Mouse (Mus musculus) kidney, embryonic 14.5 days (tissue): ENCODE measurements around the gene Camta1. TPM values are rescaled to one million over a fixed set of nuclear protein-coding genes. Genes with fewer than 3 reads are reported as not detected.

Source experiments
- ATAC-seq: fragments of 200-750 bp; cut with Nextera tagmentation; 2 replicates; pipeline ENCODE4 v1.8.0; 2017; ENCODE audit warnings: moderate number of reproducible peaks, mild to moderate bottlenecking, moderate TSS enrichment, moderate library complexity; ENCODE audit not compliant: low FRiP score, low TSS enrichment
- H3K27ac ChIP-seq: fragments of 300-500 bp; sonication (generic); 2 replicates; pipeline ENCODE4 v1.5.1; 2014; ENCODE audit warnings: low read depth, mild to moderate bottlenecking, low read length, moderate library complexity, mixed read lengths
- H3K27me3 ChIP-seq: fragments of 300-500 bp; sonication (generic); 2 replicates; pipeline ENCODE4 v1.6.1; 2014; ENCODE audit warnings: mild to moderate bottlenecking, low read length; ENCODE audit not compliant: control insufficient read depth, insufficient read depth
- H3K36me3 ChIP-seq: fragments of 300-500 bp; sonication (generic); 2 replicates; pipeline ENCODE4 v1.6.1; 2014; ENCODE audit warnings: low read length, mixed read lengths; ENCODE audit not compliant: control insufficient read depth, insufficient read depth
- H3K4me1 ChIP-seq: fragments of 300-500 bp; sonication (generic); 2 replicates; pipeline ENCODE4 v1.6.1; 2014; ENCODE audit warnings: low read length, mixed read lengths; ENCODE audit not compliant: control insufficient read depth, insufficient read depth
- H3K4me2 ChIP-seq: fragments of 300-500 bp; sonication (generic); replicated peaks from 2 replicates; pipeline ENCODE4 v1.6.1; 2014; ENCODE audit warnings: low read depth, mild to moderate bottlenecking, low read length
- H3K4me3 ChIP-seq: fragments of 300-500 bp; sonication (generic); 2 replicates; pipeline ENCODE4 v1.5.1; 2014; ENCODE audit warnings: mild to moderate bottlenecking, low read length
- H3K9ac ChIP-seq: fragments of 300-500 bp; sonication (generic); 2 replicates; pipeline ENCODE4 v1.6.1; 2014; ENCODE audit warnings: low read depth, mild to moderate bottlenecking, low read length, moderate library complexity
- H3K9me3 ChIP-seq: fragments of 300-500 bp; sonication (generic); 2 replicates; pipeline ENCODE4 v1.6.1; 2016; ENCODE audit warnings: low read length; ENCODE audit not compliant: control insufficient read depth
- WGBS: fragments of 180-500 bp; shearing (Covaris S2); extraction: QIAGEN DNeasy Blood & Tissue Kit; methylation state at CpG from one replicate; pipeline ENCODE4 v1.1.7; 2014; 5-methylcytosine and 5-hydroxymethylcytosine counted together
- polyA plus RNA-seq: library from polyadenylated mRNA; unstranded; fragments of >200 nt; fragmentation: Nextera tagmentation; extraction: Ambion mirVana; gene quantifications from 2 replicates; pipeline ENCODE4 v1.2.1, GENCODE M21; 2014

Camta1 gene
- polyA plus RNA-seq, 1 experiment from 2014 or later, result 107 TPM

DNA sequence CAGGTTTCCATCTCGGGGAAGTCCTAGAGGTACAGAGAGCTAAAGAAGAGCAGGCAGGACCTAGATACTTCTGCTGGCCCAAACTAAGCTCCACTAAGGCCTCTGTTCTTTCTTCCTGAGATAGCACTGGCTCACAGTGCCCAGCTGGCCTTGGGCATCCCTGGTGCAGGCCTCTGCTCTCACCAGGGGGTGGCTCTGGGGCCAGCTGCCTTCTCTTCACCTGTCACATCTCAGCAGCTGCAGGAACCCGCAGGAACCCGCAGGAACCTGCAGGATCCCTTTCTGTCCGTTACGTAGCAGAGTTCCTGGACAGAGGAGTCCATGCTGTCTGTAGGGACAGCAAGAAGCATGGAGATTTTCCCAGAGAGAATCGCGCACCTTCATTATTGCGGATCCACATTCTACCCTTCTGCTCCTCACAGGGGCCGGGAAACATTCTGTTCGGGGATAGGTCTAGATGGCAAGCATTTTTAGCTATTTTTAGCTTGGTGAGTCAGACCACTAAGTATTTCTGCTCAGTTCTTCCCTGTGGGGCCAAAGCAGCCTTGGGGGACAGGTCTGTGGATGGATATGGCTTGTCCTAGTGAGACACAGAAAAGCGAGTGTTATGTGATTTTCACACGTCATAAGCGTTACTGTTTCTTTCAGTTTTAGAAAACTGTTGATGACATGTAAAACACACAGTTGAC, 566.0 kb downstream of the Camta1 start:
- Histone ChIP-seq H3K27ac (no peak overlapping the region), H3K4me1 (0 out of 2 replicates have a peak, but pooled peaks cover 3% of the 10 kb centered on the region), H3K36me3 (no peaks in the 10 kb centered on the region), H3K27me3 (no peaks in the 10 kb centered on the region), H3K4me3 (no peak overlapping the region), H3K9me3 (no peaks in the 10 kb centered on the region), H3K9ac (no peak overlapping the region), H3K4me2 (no peak overlapping the region)
- ATAC-seq, result no peak
- WGBS, result 86% methylated on average over 13 of the region's 13 CpGs

DNA sequence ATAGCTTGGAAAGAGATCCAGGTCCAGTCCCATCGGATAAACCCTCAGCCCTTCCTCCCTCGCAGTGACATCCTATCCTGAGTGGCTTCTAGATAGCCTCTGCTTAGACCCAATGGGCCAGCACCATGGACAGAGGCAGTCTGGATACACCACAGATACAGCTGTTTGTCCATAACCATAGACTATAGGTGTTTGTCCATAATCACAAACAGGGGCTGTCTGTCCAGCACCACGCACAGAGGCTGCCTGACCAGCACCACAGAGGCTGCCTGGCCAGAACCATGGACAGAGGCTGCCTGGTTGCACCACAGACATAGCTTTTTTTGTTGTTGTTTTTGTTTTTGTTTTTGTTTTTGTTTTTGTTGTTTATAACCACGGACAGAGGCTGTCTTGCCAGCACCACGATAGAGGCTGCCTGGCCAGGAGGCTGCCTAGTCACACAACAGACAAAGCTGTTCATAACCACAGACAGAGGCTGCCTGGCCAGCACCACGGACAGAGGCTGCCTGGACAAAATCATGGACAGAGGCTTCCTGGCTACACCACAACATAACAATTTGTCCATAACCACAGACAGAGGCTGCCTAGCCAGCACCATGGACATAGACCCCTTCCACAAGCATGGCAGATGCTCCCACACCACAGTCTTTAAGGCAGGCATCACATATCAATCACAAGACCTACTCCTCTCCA, 572.6 kb downstream of the Camta1 start:
- H3K9ac ChIP-seq, result no peak overlapping the region
- no peaks in the 10 kb centered on the region for H3K27me3 ChIP-seq
- peak; percentile 72; the same call in 1 of the 2 replicates for ATAC-seq
- no peaks in the 10 kb centered on the region for H3K4me1 ChIP-seq
- no peak overlapping the region for H3K4me2 ChIP-seq
- H3K4me3 ChIP-seq, result no peak overlapping the region
- H3K36me3 ChIP-seq, result no peaks in the 10 kb centered on the region
- no peak overlapping the region for H3K27ac ChIP-seq
- no peaks in the 10 kb centered on the region for H3K9me3 ChIP-seq
- 52% methylated on average over 6 of the region's 6 CpGs for WGBS

DNA sequence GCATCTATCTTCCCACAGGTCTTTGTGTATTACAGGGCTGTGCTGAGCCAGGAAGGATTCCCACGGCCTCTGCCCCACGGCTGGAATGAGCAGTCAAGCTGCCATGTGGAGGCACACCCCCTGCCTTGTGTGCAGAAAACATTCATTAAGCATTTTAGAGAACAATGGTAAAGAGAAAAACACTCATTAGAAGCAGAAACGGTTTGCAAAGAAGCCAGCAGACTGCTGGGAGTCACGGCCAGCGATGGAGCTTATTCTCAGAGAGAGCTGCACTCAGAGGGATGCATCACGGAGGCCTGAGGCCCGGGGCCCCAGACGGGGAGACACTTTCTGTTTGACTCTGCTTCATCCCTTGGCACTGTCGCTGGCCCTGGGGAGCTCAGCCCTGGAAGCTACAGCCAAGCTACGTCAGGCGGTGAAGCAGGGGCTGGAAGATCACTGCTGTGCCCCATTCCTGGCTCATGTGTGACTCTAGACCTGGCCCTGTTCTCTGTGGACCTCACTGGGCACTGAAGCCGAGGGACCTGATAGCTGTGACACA, 575.7 kb downstream of the Camta1 start:
- no peaks in the 10 kb centered on the region for H3K36me3 ChIP-seq
- H3K9ac ChIP-seq, result no peak overlapping the region
- no peak overlapping the region for H3K4me2 ChIP-seq
- no peak for ATAC-seq
- H3K9me3 ChIP-seq, result no peaks in the 10 kb centered on the region
- H3K4me1 ChIP-seq, result no peaks in the 10 kb centered on the region
- H3K27ac ChIP-seq, result no peak overlapping the region
- 82% methylated on average over 12 of the region's 12 CpGs for WGBS
- H3K4me3 ChIP-seq, result no peak overlapping the region
- no peaks in the 10 kb centered on the region for H3K27me3 ChIP-seq

DNA sequence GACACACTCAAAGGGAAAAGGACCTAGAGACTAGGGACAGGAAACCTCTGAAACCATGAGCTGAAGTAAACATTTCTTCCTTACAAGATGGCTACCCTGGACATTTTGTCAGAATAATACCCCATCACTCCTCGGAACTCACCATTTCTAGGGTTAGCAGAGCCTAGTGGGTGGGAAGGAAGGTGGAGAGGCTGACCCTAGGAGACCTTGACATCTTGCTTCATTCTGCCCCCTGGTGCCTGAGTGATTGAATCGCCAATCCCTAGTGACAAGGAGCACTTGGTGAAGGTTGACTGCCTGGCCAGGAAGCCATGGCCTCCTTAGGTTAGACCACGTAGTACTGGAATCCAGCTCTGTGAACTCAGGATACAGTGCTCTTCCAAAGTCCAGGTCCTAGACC, 576.2 kb downstream of the Camta1 start:
- Histone ChIP-seq H3K9me3 (no peaks in the 10 kb centered on the region), H3K4me3 (no peak overlapping the region), H3K36me3 (no peaks in the 10 kb centered on the region), H3K27me3 (no peaks in the 10 kb centered on the region), H3K27ac (no peak overlapping the region), H3K4me2 (no peak overlapping the region), H3K9ac (no peak overlapping the region), H3K4me1 (no peaks in the 10 kb centered on the region)
- ATAC-seq, result no peak
- WGBS, result 72% methylated on average over 3 of the region's 3 CpGs

- Histone ChIP-seq H3K9me3 (no peaks in the 10 kb centered on the region), H3K27me3 (no peaks in the 10 kb centered on the region), H3K36me3 (no peaks in the 10 kb centered on the region), H3K4me2 (no peak overlapping the region), H3K27ac (no peak overlapping the region), H3K4me1 (no peaks in the 10 kb centered on the region), H3K4me3 (no peak overlapping the region), H3K9ac (no peak overlapping the region)
- 25% methylated on average over 16 of the region's 16 CpGs for WGBS
- ATAC-seq, result peak; percentile 64; the same call in 1 of the 2 replicates
Measured at GRCm38 (mm10) chr4:151283092-151283741, 578.5 kb downstream of the Camta1 start.

GRCm38 (mm10) chr4:151282103-151282502, 579.6 kb downstream of the Camta1 start:
- WGBS, result 81% methylated on average over 14 of the region's 14 CpGs
- H3K27me3 ChIP-seq, result no peaks in the 10 kb centered on the region
- no peaks in the 10 kb centered on the region for H3K9me3 ChIP-seq
- no peak overlapping the region for H3K4me2 ChIP-seq
- no peak for ATAC-seq
- H3K4me3 ChIP-seq, result no peak overlapping the region
- no peaks in the 10 kb centered on the region for H3K36me3 ChIP-seq
- no peak overlapping the region for H3K9ac ChIP-seq
- H3K4me1 ChIP-seq, result no peaks in the 10 kb centered on the region
- H3K27ac ChIP-seq, result no peak overlapping the region

GRCm38 (mm10) chr4:151275292-151275691, 586.4 kb downstream of the Camta1 start:
- H3K4me1 ChIP-seq, result no peaks in the 10 kb centered on the region
- WGBS, result 68% methylated on average over 13 of the region's 13 CpGs
- no peak for ATAC-seq
- H3K36me3 ChIP-seq, result no peaks in the 10 kb centered on the region
- no peak overlapping the region for H3K27ac ChIP-seq
- H3K27me3 ChIP-seq, result no peaks in the 10 kb centered on the region
- no peaks in the 10 kb centered on the region for H3K9me3 ChIP-seq
- H3K9ac ChIP-seq, result no peak overlapping the region
- H3K4me2 ChIP-seq, result no peak overlapping the region
- no peak overlapping the region for H3K4me3 ChIP-seq

GRCm38 (mm10) chr4:151263786-151264414, 597.8 kb downstream of the Camta1 start:
- Histone ChIP-seq H3K4me2 (no peak overlapping the region), H3K27me3 (no peaks in the 10 kb centered on the region), H3K4me1 (0 out of 2 replicates have a peak, but pooled peaks cover 1% of the 10 kb centered on the region), H3K4me3 (no peak overlapping the region), H3K36me3 (no peaks in the 10 kb centered on the region), H3K9ac (no peak overlapping the region), H3K27ac (no peak overlapping the region), H3K9me3 (no peaks in the 10 kb centered on the region)
- no peak for ATAC-seq
- WGBS, result 34% methylated on average over 14 of the region's 14 CpGs
